Mouse (Mus musculus): ENCODE results near the gene Cpm.

The Cpm gene

GRCm38 (mm10) chr10:117684298-117685170, 55.2 kb downstream of the Cpm start:
- DNase-seq (ENCODE audit: low read depth, low spot score), result peak; percentile 93

GRCm38 (mm10) chr10:117685171-117685848, 56.0 kb downstream of the Cpm start:
- DNase-seq (ENCODE audit: low read depth, low spot score), result peak; percentile 91

- no peak for DNase-seq (ENCODE audit: low read depth, low spot score)
These were observed 56.7 kb downstream of the Cpm start for GRCm38 (mm10) chr10:117685849-117686591.

GRCm38 (mm10) chr10:117687018-117687417, 57.7 kb downstream of the Cpm start:
- no peak for DNase-seq (ENCODE audit: low read depth, low spot score)

GRCm38 (mm10) chr10:117687577-117687976, 58.3 kb downstream of the Cpm start:
- no peak for DNase-seq (ENCODE audit: low read depth, low spot score)

GRCm38 (mm10) chr10:117688204-117689151, 59.2 kb downstream of the Cpm start:
- DNase-seq (ENCODE audit: low read depth, low spot score), result no peak

GRCm38 (mm10) chr10:117689297-117690100, 60.2 kb downstream of the Cpm start:
- peak; percentile 92 for DNase-seq (ENCODE audit: low read depth, low spot score)

GRCm38 (mm10) chr10:117690101-117690352, 60.7 kb downstream of the Cpm start:
- DNase-seq (ENCODE audit: low read depth, low spot score), result peak; percentile 93

- DNase-seq (ENCODE audit: low read depth, low spot score), result peak; percentile 92
These were observed 61.5 kb downstream of the Cpm start for GRCm38 (mm10) chr10:117690770-117691296.

- no peak for DNase-seq (ENCODE audit: low read depth, low spot score)
These were observed 62.2 kb downstream of the Cpm start for GRCm38 (mm10) chr10:117691389-117691968.

- DNase-seq (ENCODE audit: low read depth, low spot score), result no peak
These were observed 62.9 kb downstream of the Cpm start for GRCm38 (mm10) chr10:117692173-117692572.

GRCm38 (mm10) chr10:117692953-117693352, 63.7 kb downstream of the Cpm start:
- no peak for DNase-seq (ENCODE audit: low read depth, low spot score)

GRCm38 (mm10) chr10:117694255-117694953, 65.1 kb downstream of the Cpm start:
- peak; percentile 92 for DNase-seq (ENCODE audit: low read depth, low spot score)

GRCm38 (mm10) chr10:117695027-117695426, 65.7 kb downstream of the Cpm start:
- no peak for DNase-seq (ENCODE audit: low read depth, low spot score)

- DNase-seq (ENCODE audit: low read depth, low spot score), result no peak
These were observed 66.3 kb downstream of the Cpm start for GRCm38 (mm10) chr10:117695605-117696004.

GRCm38 (mm10) chr10:117696021-117696826, 66.9 kb downstream of the Cpm start:
- DNase-seq (ENCODE audit: low read depth, low spot score), result no peak

GRCm38 (mm10) chr10:117696827-117697560, 67.7 kb downstream of the Cpm start:
- DNase-seq (ENCODE audit: low read depth, low spot score), result peak; percentile 94
